Mouse (Mus musculus): ENCODE measurements at regions not wholly inside any gene's neighbourhood (a gene's known extent, or its start where the extent isn't known, plus 50 kb on each side); places are given as distances from the start of the nearest gene placed in this dataset.

GRCm38 (mm10) chr16:29830101-29830500 is 234.1 kb upstream of the Hes1 start:
- TF ChIP-seq CTCF (IDR thresholded peaks at IDR 0.05; ENCODE audit: borderline replicate concordance, extremely low read depth, insufficient read depth, insufficient read length) (no peak), POLR2A (IDR thresholded peaks at IDR 0.05; ENCODE audit: borderline replicate concordance, extremely low read depth, insufficient read depth, insufficient read length, poor library complexity, severe bottlenecking) (no peak)

All from brain, embryonic 14.5 days (tissue).